ENCODE assay signal across 32 mouse cellular contexts in the genomic region with DNA sequence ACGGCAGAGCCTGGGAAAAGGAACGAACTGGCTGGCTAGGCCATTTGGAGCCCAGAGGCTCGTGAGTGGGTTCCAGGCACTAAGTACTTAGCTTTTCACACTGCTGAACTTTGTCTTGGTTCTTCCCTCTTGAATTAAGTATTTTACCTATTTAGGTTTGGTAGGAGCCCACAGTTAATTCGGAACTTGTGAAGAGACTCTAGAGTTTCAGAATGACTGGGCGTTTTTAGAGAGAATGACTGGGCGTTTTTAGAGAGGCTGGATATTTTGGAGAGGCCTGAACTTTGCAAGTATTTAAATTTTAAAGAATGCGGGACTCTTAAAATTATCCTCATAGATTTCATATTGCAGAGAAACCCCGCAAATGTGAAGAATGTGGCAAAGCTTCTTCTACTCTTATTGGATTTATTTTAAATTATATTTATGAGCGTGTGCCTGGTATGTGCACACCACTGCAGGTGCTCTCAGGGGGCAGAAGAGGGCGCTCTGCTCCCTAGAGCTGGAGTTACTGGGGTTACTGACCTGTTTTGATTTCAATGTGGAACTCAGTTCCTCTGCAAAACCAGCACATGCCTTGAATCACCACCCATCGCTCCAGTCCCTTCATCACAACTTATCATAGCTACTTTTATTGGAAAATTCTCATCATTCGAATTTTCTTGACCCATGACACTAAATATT. TPM values are rescaled to one million over a fixed set of nuclear protein-coding genes. Genes with fewer than 3 reads are reported as not detected.
A peak's percentile ranks its signal among the peaks of the same experiment; 100 is the strongest.
DNase-seq lines count a peak whose midpoint lies in the region; ATAC-seq and TF ChIP-seq lines count a peak whose summit lies in the region.
"Had no signal": no experiment of that assay in that cellular context is flagged by ENCODE, and none has a peak within 500 bp of the region (broad histone marks: within the 10 kb centered on the region; RNA-seq: fewer than 3 reads in every experiment).

No protein-coding gene starts in this region.

- no peaks in the 10 kb centered on the region for H3K27me3 ChIP-seq in testis, adult 2 months (ENCODE audit: control insufficient read depth, insufficient read depth, low read length)
- no peaks in the 10 kb centered on the region for H3K27me3 ChIP-seq in small intestine, adult 2 months (ENCODE audit: control insufficient read depth, insufficient read depth, low read length)
- no peaks in the 10 kb centered on the region for H3K27me3 ChIP-seq in forebrain, embryonic 16.5 days (replicated peaks; ENCODE audit: control insufficient read depth, insufficient read depth, low read length)
- H3K27me3 ChIP-seq: embryonic facial prominence, embryonic 13.5 days; forebrain, embryonic 12.5 days; heart, embryonic 13.5 days; kidney, embryonic 15.5 days; limb, embryonic 13.5 days; midbrain, embryonic 12.5 days had no signal

- no peak for ATAC-seq in forebrain, embryonic 16.5 days
- ATAC-seq: activated CD4-positive, CD25-positive, alpha-beta regulatory T cell, adult 4 months had no signal

- H3K9me3 ChIP-seq in forebrain, embryonic 16.5 days (ENCODE audit: control insufficient read depth, low read length) = no peaks in the 10 kb centered on the region
- H3K9me3 ChIP-seq: embryonic facial prominence, embryonic 13.5 days; forebrain, embryonic 12.5 days; heart, embryonic 13.5 days; kidney, embryonic 15.5 days; limb, embryonic 13.5 days; midbrain, embryonic 12.5 days had no signal

- H3K4me2 ChIP-seq in forebrain, embryonic 16.5 days (ENCODE audit: low read length) = no peak overlapping the region
- H3K4me2 ChIP-seq: embryonic facial prominence, embryonic 13.5 days; forebrain, embryonic 12.5 days; heart, embryonic 13.5 days; kidney, embryonic 15.5 days; limb, embryonic 13.5 days; midbrain, embryonic 12.5 days had no signal

- TF ChIP-seq POLR2A in testis, adult 2 months (IDR thresholded peaks at IDR 0.05; ENCODE audit: control insufficient read depth, low read depth, low read length) = no peak
- TF ChIP-seq POLR2A in small intestine, adult 2 months (IDR thresholded peaks at IDR 0.05; ENCODE audit: low read depth, low read length) = no peak

- 94% methylated on average over 12 of the region's 12 CpGs for WGBS in small intestine, adult 2 months
- WGBS in forebrain, embryonic 16.5 days = 94% methylated on average over 12 of the region's 12 CpGs

- H3K4me3 ChIP-seq in layer of hippocampus, adult 2 months = no peak overlapping the region
- no peak overlapping the region for H3K4me3 ChIP-seq in testis, adult 2 months (ENCODE audit: control insufficient read depth, low read depth, low read length)
- H3K4me3 ChIP-seq in small intestine, adult 2 months (ENCODE audit: low read depth, low read length) = no peak overlapping the region
- no peak overlapping the region for H3K4me3 ChIP-seq in forebrain, embryonic 16.5 days (replicated peaks; ENCODE audit: low read length)
- H3K4me3 ChIP-seq: embryonic facial prominence, embryonic 13.5 days; erythroblast, embryonic 14.5 days; forebrain, embryonic 12.5 days; gastrocnemius, adult 2 months; heart, embryonic 13.5 days; kidney, embryonic 15.5 days; limb, embryonic 13.5 days; midbrain, embryonic 12.5 days had no signal

- H3K36me3 ChIP-seq in testis, adult 2 months (ENCODE audit: control insufficient read depth, insufficient read depth, low read length) = no peaks in the 10 kb centered on the region
- peaks cover 8% of the 10 kb centered on the region for H3K36me3 ChIP-seq in small intestine, adult 2 months (ENCODE audit: control insufficient read depth, insufficient read depth, low read length)
- H3K36me3 ChIP-seq in forebrain, embryonic 16.5 days (ENCODE audit: control insufficient read depth, insufficient read depth) = no peaks in the 10 kb centered on the region

- no peak overlapping the region for H3K9ac ChIP-seq in forebrain, embryonic 16.5 days (replicated peaks; ENCODE audit: low read depth, low read length)
- H3K9ac ChIP-seq: embryonic facial prominence, embryonic 13.5 days; forebrain, embryonic 12.5 days; heart, embryonic 13.5 days; kidney, embryonic 15.5 days; limb, embryonic 13.5 days; midbrain, embryonic 12.5 days had no signal

- DNase-seq in layer of hippocampus, adult 2 months (ENCODE audit: low spot score in 2 of 2) = no peak
- DNase-seq in layer of hippocampus, adult 9-10 months (ENCODE audit: low spot score) = no peak
- DNase-seq in testis, postnatal 14 days (ENCODE audit: low spot score) = no peak
- peak; percentile 48 for DNase-seq in ZHBTc4 (ENCODE audit: low read depth, low spot score)
- no peak for DNase-seq in ovary, postnatal 14 days (ENCODE audit: low spot score)
- DNase-seq: adrenal gland, adult 8-10 months; cerebellum, adult 8-10 months; cerebellum, postnatal 36 days; embryo, embryonic 11 days; gastrocnemius, adult 2 months; heart, adult 18-20 months; heart, postnatal 14 days; kidney, adult 11 months; kidney, postnatal 36 days; layer of hippocampus, adult 9-11 months; lung, adult 18-20 months; right cerebral cortex, postnatal 14 days; spleen, adult 18-20 months; thymus, postnatal 36 days had no signal

- H3K4me1 ChIP-seq in testis, adult 2 months (ENCODE audit: control insufficient read depth, insufficient read depth, low read length) = no peaks in the 10 kb centered on the region; the same call in 1 of the 2 replicates
- no peaks in the 10 kb centered on the region for H3K4me1 ChIP-seq in small intestine, adult 2 months (ENCODE audit: control insufficient read depth, insufficient read depth, insufficient read length, low read length)
- no peaks in the 10 kb centered on the region for H3K4me1 ChIP-seq in forebrain, embryonic 16.5 days (replicated peaks; ENCODE audit: control insufficient read depth, insufficient read depth, low read length)
- H3K4me1 ChIP-seq: forebrain, embryonic 12.5 days; midbrain, embryonic 12.5 days had no signal

- 0 out of 2 replicates have a peak, but pooled peaks have one; percentile 8 for TF ChIP-seq CTCF in layer of hippocampus, adult 2 months (conservative IDR thresholded peaks at IDR 0.05)
- TF ChIP-seq CTCF in testis, adult 2 months (IDR thresholded peaks at IDR 0.05; ENCODE audit: control insufficient read depth, insufficient read depth, insufficient replicate concordance, low read depth, low read length) = peak; percentile 15; the same call in 1 of the 2 replicates
- TF ChIP-seq CTCF in small intestine, adult 2 months (IDR thresholded peaks at IDR 0.05; ENCODE audit: extremely low read depth, insufficient read length, insufficient replicate concordance, low read depth, low read length) = 0 out of 2 replicates have a peak, but pooled peaks have one; percentile 7

- no peak overlapping the region for H3K27ac ChIP-seq in layer of hippocampus, adult 2 months
- H3K27ac ChIP-seq in testis, adult 2 months (ENCODE audit: control insufficient read depth, insufficient read depth, low read depth, low read length) = no peak overlapping the region
- H3K27ac ChIP-seq in small intestine, adult 2 months (ENCODE audit: insufficient read depth, low read depth, low read length) = no peak overlapping the region
- H3K27ac ChIP-seq in forebrain, embryonic 16.5 days (ENCODE audit: low read length) = no peak overlapping the region
- H3K27ac ChIP-seq: embryonic facial prominence, embryonic 13.5 days; forebrain, embryonic 12.5 days; gastrocnemius, adult 2 months; heart, embryonic 13.5 days; kidney, embryonic 15.5 days; limb, embryonic 13.5 days; macrophage; midbrain, embryonic 12.5 days had no signal

RNA-seq across cellular contexts. Expression of a gene that starts 29.8 kb away (rescaled TPM):
- total RNA-seq in layer of hippocampus, adult 2 months (2021) = 10 to 100 TPM; 14.2 to 18.7 TPM
- 1.1 and 1.7 TPM in 2 replicates for polyA plus RNA-seq in testis, adult 2 months (2012; rRNA removed)
- polyA plus RNA-seq in small intestine, adult 2 months (2012; rRNA removed) = 12.0 and 25.6 TPM in 2 replicates
- 6.3 and 9.0 TPM in 2 replicates for polyA plus RNA-seq in forebrain, embryonic 16.5 days (2015; fragmentation: Nextera tagmentation; extraction: Ambion mirVana)
- total RNA-seq: monocyte, adult 5-6 weeks had no signal
- polyA plus RNA-seq: erythroblast, embryonic 14.5 days; macrophage had no signal
